Mouse (Mus musculus): ENCODE measurements around the gene Asna1.

Asna1 gene

DNA sequence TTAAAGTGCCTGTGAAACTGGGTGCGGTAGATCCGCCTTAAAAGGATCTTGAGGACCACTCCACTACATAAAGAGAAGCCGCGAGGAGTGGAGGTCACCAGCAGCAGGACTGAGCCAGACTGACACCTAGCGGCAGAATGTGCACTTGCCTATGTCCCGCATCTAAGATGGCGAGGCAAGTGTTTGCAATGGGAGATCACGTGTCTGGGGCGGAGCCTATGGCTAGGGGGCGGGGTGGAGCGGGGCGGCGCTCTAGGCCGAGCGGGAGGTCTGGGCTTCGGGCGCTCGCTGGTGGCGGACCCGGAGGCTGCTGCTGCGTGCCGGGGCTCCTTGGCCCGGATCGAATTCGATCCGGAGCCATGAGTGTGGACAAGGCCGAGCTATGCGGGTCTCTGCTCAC is 34.7 kb downstream of the Asna1 start, which contains the start of gene Hook2:
Hook2 (plus strand) TSS at position 255 of the 400 bp plus-strand sequence.
- Histone ChIP-seq H3K27me3 (ENCODE audit: insufficient read depth, low read length) (no peaks in the 10 kb centered on the region), H3K36me3 (ENCODE audit: insufficient read depth, low read length) (peaks cover 36% of the 10 kb centered on the region), H3K4me1 (replicated peaks; ENCODE audit: low read depth, low read length) (peaks cover 81% of the 10 kb centered on the region), H3K4me3 (replicated peaks; ENCODE audit: low read length) (peak within 1 kb of the TSS; percentile 91), H3K9me3 (ENCODE audit: low read length) (no peaks in the 10 kb centered on the region)
- TF ChIP-seq CTCF (conservative IDR thresholded peaks at IDR 0.05; ENCODE audit: low read length): peak; percentile 62
- no peak for TF ChIP-seq POU5F1 (IDR thresholded peaks at IDR 0.05; ENCODE audit: borderline replicate concordance, low read length)

DNA sequence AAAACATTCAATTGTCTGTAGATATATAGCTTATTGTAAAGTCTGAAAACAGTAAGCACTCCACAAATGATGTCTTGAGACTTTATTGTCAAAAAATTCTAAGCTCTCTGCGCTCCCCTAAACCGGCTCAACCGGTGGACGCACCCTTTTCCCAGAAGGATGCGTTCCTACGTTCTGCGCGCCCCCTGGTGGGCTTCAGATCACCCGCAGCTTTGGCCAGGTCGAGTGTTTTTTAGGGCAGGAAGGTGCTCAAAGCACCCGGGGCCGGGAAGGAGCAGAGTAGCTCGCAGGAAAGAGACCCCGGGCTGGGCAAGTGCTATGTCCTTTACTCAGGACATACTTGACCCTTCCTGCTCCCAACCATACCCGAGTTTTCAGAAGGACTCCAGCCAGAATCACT is 35.3 kb downstream of the Asna1 start:
- peak; percentile 89 for TF ChIP-seq CTCF (conservative IDR thresholded peaks at IDR 0.05; ENCODE audit: low read length)
- no peak for TF ChIP-seq NANOG (IDR thresholded peaks at IDR 0.05; ENCODE audit: borderline replicate concordance, low read length)
- no peak for TF ChIP-seq POU5F1 (IDR thresholded peaks at IDR 0.05; ENCODE audit: borderline replicate concordance, low read length)
- Histone ChIP-seq H3K27me3 (ENCODE audit: insufficient read depth, low read length) (no peaks in the 10 kb centered on the region), H3K9me3 (ENCODE audit: low read length) (no peaks in the 10 kb centered on the region), H3K4me3 (replicated peaks; ENCODE audit: low read length) (peak overlapping the region; percentile 91), H3K4me1 (replicated peaks; ENCODE audit: low read depth, low read length) (peaks cover 81% of the 10 kb centered on the region), H3K36me3 (ENCODE audit: insufficient read depth, low read length) (peaks cover 30% of the 10 kb centered on the region)

GRCm38 (mm10) chr8:84989311-84989731 is 35.8 kb downstream of the Asna1 start:
- TF ChIP-seq NANOG (IDR thresholded peaks at IDR 0.05; ENCODE audit: borderline replicate concordance, low read length) (no peak), CTCF (conservative IDR thresholded peaks at IDR 0.05; ENCODE audit: low read length) (no peak), POU5F1 (IDR thresholded peaks at IDR 0.05; ENCODE audit: borderline replicate concordance, low read length) (no peak)
- no peaks in the 10 kb centered on the region for H3K27me3 ChIP-seq (ENCODE audit: insufficient read depth, low read length)
- peaks cover 81% of the 10 kb centered on the region for H3K4me1 ChIP-seq (replicated peaks; ENCODE audit: low read depth, low read length)
- no peaks in the 10 kb centered on the region for H3K9me3 ChIP-seq (ENCODE audit: low read length)
- peak overlapping the region; percentile 91 for H3K4me3 ChIP-seq (replicated peaks; ENCODE audit: low read length)
- peaks cover 25% of the 10 kb centered on the region for H3K36me3 ChIP-seq (ENCODE audit: insufficient read depth, low read length)

DNA sequence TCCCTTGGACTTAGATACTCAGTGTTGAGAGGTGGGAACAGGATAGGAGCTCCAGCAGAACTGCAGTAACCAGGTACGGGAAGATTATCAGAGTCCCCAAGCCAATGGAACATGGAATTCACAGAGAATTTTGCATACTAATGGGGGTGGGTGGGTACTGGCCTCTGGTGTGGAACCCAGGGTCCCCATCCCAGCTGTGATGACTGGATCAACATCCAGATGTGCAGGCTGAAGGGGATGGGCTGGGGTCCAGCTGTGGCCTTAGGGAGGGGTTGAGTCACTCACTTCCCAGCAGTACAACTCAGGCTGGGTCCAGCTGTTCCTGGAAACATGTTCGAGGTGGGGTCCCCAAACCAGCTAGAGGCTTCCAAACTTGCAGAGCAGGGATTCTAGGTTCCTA is 37.2 kb downstream of the Asna1 start:
- Histone ChIP-seq H3K4me1 (replicated peaks; ENCODE audit: low read depth, low read length) (peaks cover 82% of the 10 kb centered on the region), H3K9me3 (ENCODE audit: low read length) (no peaks in the 10 kb centered on the region), H3K27me3 (ENCODE audit: insufficient read depth, low read length) (no peaks in the 10 kb centered on the region), H3K36me3 (ENCODE audit: insufficient read depth, low read length) (peaks cover 15% of the 10 kb centered on the region), H3K4me3 (replicated peaks; ENCODE audit: low read length) (peak overlapping the region; percentile 91)
- no peak for TF ChIP-seq POU5F1 (IDR thresholded peaks at IDR 0.05; ENCODE audit: borderline replicate concordance, low read length)
- TF ChIP-seq NANOG (IDR thresholded peaks at IDR 0.05; ENCODE audit: borderline replicate concordance, low read length): no peak
- TF ChIP-seq CTCF (conservative IDR thresholded peaks at IDR 0.05; ENCODE audit: low read length): no peak

DNA sequence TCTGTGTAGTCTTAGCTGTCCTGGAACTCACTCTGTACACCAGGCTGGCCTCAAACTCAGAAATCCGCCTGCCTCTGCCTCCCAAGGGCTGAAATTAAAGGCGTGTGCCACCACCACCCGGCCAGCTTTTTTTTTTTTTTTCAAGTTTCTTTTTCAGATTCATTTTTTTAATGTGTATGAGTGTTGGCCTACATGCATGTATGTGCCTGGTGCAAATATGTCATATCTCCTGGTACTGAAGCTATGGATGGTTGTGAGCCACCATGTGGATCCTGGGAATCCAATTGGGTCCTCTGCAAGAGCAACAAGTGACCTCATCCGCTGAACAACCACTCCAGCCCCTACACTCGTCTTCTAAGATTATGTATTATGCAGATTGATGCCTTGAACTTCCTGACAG is 37.7 kb downstream of the Asna1 start:
- Histone ChIP-seq H3K27me3 (ENCODE audit: insufficient read depth, low read length) (no peaks in the 10 kb centered on the region), H3K4me1 (replicated peaks; ENCODE audit: low read depth, low read length) (peaks cover 83% of the 10 kb centered on the region), H3K4me3 (replicated peaks; ENCODE audit: low read length) (peak overlapping the region; percentile 91), H3K36me3 (ENCODE audit: insufficient read depth, low read length) (peaks cover 14% of the 10 kb centered on the region; the same call in 1 of the 2 replicates), H3K9me3 (ENCODE audit: low read length) (no peaks in the 10 kb centered on the region)
- TF ChIP-seq NANOG (IDR thresholded peaks at IDR 0.05; ENCODE audit: borderline replicate concordance, low read length) (no peak), CTCF (conservative IDR thresholded peaks at IDR 0.05; ENCODE audit: low read length) (no peak), POU5F1 (IDR thresholded peaks at IDR 0.05; ENCODE audit: borderline replicate concordance, low read length) (no peak)

DNA sequence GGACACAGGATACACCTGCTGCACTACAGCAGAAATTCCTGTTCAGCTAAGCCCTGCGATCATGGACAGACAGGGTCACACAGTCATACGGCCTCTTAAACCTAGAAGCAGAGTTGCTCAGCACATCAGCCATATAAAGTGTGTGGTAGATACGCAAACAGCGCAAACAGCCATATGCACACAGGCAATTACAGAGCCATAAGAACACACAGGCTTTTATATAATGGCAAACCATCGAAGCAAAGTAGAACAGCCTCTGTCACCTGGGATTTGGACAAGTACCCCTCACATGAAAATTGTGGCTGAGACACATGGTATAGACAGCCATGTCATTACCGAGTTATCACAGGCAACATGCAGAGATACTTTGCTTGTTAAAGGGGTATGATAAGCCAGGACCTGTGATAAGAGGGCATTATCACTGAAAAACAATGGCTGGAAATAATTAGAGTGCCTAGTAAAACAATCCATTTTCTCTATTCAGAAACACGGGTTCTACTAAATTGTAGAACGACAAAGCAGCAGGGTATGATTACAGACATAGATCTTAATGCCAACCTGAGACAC is 38.6 kb downstream of the Asna1 start:
- H3K36me3 ChIP-seq (ENCODE audit: insufficient read depth, low read length): peaks cover 12% of the 10 kb centered on the region; the same call in 1 of the 2 replicates
- no peaks in the 10 kb centered on the region for H3K27me3 ChIP-seq (ENCODE audit: insufficient read depth, low read length)
- H3K4me3 ChIP-seq (replicated peaks; ENCODE audit: low read length): peak overlapping the region; percentile 91
- peaks cover 87% of the 10 kb centered on the region for H3K4me1 ChIP-seq (replicated peaks; ENCODE audit: low read depth, low read length)
- no peaks in the 10 kb centered on the region for H3K9me3 ChIP-seq (ENCODE audit: low read length)
- no peak for TF ChIP-seq CTCF (conservative IDR thresholded peaks at IDR 0.05; ENCODE audit: low read length)
- no peak for TF ChIP-seq NANOG (IDR thresholded peaks at IDR 0.05; ENCODE audit: borderline replicate concordance, low read length)
- no peak for TF ChIP-seq POU5F1 (IDR thresholded peaks at IDR 0.05; ENCODE audit: borderline replicate concordance, low read length)

GRCm38 (mm10) chr8:84985684-84986378 is 39.2 kb downstream of the Asna1 start:
- TF ChIP-seq POU5F1 (IDR thresholded peaks at IDR 0.05; ENCODE audit: borderline replicate concordance, low read length) (no peak), NANOG (IDR thresholded peaks at IDR 0.05; ENCODE audit: borderline replicate concordance, low read length) (no peak), CTCF (conservative IDR thresholded peaks at IDR 0.05; ENCODE audit: low read length) (no peak)
- Histone ChIP-seq H3K27me3 (ENCODE audit: insufficient read depth, low read length) (no peaks in the 10 kb centered on the region), H3K36me3 (ENCODE audit: insufficient read depth, low read length) (peaks cover 8% of the 10 kb centered on the region; the same call in 1 of the 2 replicates), H3K4me1 (replicated peaks; ENCODE audit: low read depth, low read length) (peaks cover 87% of the 10 kb centered on the region), H3K4me3 (replicated peaks; ENCODE audit: low read length) (peak overlapping the region; percentile 91), H3K9me3 (ENCODE audit: low read length) (no peaks in the 10 kb centered on the region)

DNA sequence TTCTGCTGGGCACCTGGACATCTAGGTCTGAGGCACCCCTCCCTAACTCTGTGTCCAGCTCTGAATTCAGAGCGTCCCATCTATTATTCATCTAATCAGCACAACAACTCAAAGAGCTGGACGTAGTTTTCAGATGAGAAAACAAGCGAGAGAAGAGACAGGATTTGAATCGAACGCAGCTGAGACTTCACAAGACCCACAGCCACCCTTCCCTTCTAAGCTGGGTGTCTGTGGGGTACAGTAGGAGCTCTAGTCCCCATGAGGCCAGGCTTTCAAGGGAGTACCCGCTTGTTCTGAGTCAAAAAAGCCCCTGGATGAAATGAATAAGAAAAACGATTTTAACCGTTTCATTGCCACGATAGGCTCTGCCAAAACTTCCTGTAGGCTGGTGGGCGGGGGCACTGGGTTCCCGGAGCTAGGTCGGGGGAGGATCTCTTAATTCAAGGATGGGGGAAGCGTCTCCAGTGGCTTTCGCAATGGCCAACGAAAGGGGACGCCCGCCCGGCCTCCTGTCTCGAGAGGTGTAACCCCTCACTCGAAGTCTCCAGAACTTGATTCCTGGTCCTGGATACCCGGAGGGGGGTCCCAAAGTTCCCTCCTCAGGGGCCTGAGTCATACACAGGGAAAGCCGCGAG is 39.9 kb downstream of the Asna1 start:
- Histone ChIP-seq H3K9me3 (ENCODE audit: low read length) (no peaks in the 10 kb centered on the region), H3K4me3 (replicated peaks; ENCODE audit: low read length) (peak overlapping the region; percentile 91), H3K4me1 (replicated peaks; ENCODE audit: low read depth, low read length) (peaks cover 91% of the 10 kb centered on the region), H3K36me3 (ENCODE audit: insufficient read depth, low read length) (peaks cover 8% of the 10 kb centered on the region; the same call in 1 of the 2 replicates), H3K27me3 (ENCODE audit: insufficient read depth, low read length) (no peaks in the 10 kb centered on the region)
- no peak for TF ChIP-seq CTCF (conservative IDR thresholded peaks at IDR 0.05; ENCODE audit: low read length)
- no peak for TF ChIP-seq POU5F1 (IDR thresholded peaks at IDR 0.05; ENCODE audit: borderline replicate concordance, low read length)
- no peak for TF ChIP-seq NANOG (IDR thresholded peaks at IDR 0.05; ENCODE audit: borderline replicate concordance, low read length)
